Mouse (Mus musculus) megakaryocyte-erythroid progenitor cell, adult 5-6 weeks (primary cell): ENCODE results near the gene Gnb3. TPM values are rescaled to one million over a fixed set of nuclear protein-coding genes. Genes with fewer than 3 reads are reported as not detected.

ENCODE experiments used
- ATAC-seq: replicated peaks from 2 replicates; pipeline ENCODE4 v1.8.0; 2016; ENCODE audit warnings: mild to moderate bottlenecking, inconsistent platforms; ENCODE audit not compliant: severe bottlenecking, poor library complexity, low FRiP score, low TSS enrichment
- total RNA-seq, 2 experiments: library from RNA; stranded (forward) in 1 of 2; stranded (reverse) in 1 of 2; fragments of 200-1000, 215-1000 nt in 1 of 2; fragments of >200 nt in 1 of 2; fragmentation: Nextera tagmentation in 1 of 2; gene quantifications; 2 replicates each; pipeline ENCODE4 v1.2.3; 2014 to 2017

The Gnb3 gene
- not detected in 2 replicates for total RNA-seq (2014; fragmentation: Nextera tagmentation)
- total RNA-seq (2017), result not detected in 2 replicates

- ATAC-seq, result no peak
Observed at GRCm38 (mm10) chr6:124840241-124841167, at the start of gene Gnb3. Gene Gnb3 (minus strand): TSS chr6:124840275.

- ATAC-seq, result no peak
Observed at GRCm38 (mm10) chr6:124888555-124889125, 48.6 kb upstream of the Gnb3 start.

GRCm38 (mm10) chr6:124887986-124888385, 47.9 kb upstream of the Gnb3 start, which contains the start of gene Cd4:
Gene Cd4 (minus strand): TSS chr6:124888221.
- ATAC-seq, result no peak

GRCm38 (mm10) chr6:124885956-124886381, 45.9 kb upstream of the Gnb3 start:
- ATAC-seq, result no peak

- ATAC-seq, result peak; percentile 58; the same call in 1 of the 2 replicates
Observed at GRCm38 (mm10) chr6:124884714-124885500, 44.8 kb upstream of the Gnb3 start.

- ATAC-seq, result no peak
Observed at GRCm38 (mm10) chr6:124883351-124883750, 43.3 kb upstream of the Gnb3 start.

- no peak for ATAC-seq
Observed at GRCm38 (mm10) chr6:124881821-124882220, 41.7 kb upstream of the Gnb3 start.

- ATAC-seq, result no peak
Observed at GRCm38 (mm10) chr6:124879390-124879789, 39.3 kb upstream of the Gnb3 start.

GRCm38 (mm10) chr6:124874348-124874747, 34.3 kb upstream of the Gnb3 start:
- no peak for ATAC-seq

GRCm38 (mm10) chr6:124866560-124866959, 26.5 kb upstream of the Gnb3 start:
- ATAC-seq, result no peak

GRCm38 (mm10) chr6:124865766-124866362, 25.8 kb upstream of the Gnb3 start:
- no peak for ATAC-seq

GRCm38 (mm10) chr6:124863658-124864298, 23.7 kb upstream of the Gnb3 start, which contains the start of gene Gpr162:
Gene Gpr162 (minus strand): TSS chr6:124863983.
- ATAC-seq, result peak; percentile 43; the same call in 1 of the 2 replicates

GRCm38 (mm10) chr6:124863125-124863657, 23.1 kb upstream of the Gnb3 start:
- ATAC-seq, result no peak

GRCm38 (mm10) chr6:124862406-124863124, 22.5 kb upstream of the Gnb3 start:
- ATAC-seq, result no peak

- no peak for ATAC-seq
Observed at GRCm38 (mm10) chr6:124861802-124862201, 21.7 kb upstream of the Gnb3 start.

- ATAC-seq, result no peak
Observed at GRCm38 (mm10) chr6:124861266-124861665, 21.2 kb upstream of the Gnb3 start.

GRCm38 (mm10) chr6:124860511-124860910, 20.4 kb upstream of the Gnb3 start:
- no peak for ATAC-seq

GRCm38 (mm10) chr6:124859725-124860124, 19.6 kb upstream of the Gnb3 start:
- peak; percentile 71 for ATAC-seq
